Mouse (Mus musculus) left cerebral cortex, adult 2 months (tissue): ENCODE data around the gene Rapgef4. TPM values are rescaled to one million over a fixed set of nuclear protein-coding genes. Genes with fewer than 3 reads are reported as not detected.

Experiments used
- DNase-seq, 2 experiments: peaks; one replicate each; pipeline ENCODE4 v3.0.0; 2021 to 2022; ENCODE audit warnings: low spot score in 2 of 2, mixed read lengths in 1 of 2; ENCODE audit errors: extremely low spot score in 1 of 2
- H3K27ac ChIP-seq: fragments of 200-600 bp; 2 replicates; pipeline ENCODE4 v1.8.1; 2022
- H3K4me3 ChIP-seq: fragments of 200-600 bp; 2 replicates; pipeline ENCODE4 v1.8.1; 2022
- CTCF ChIP-seq: fragments of 200-600 bp; IDR thresholded peaks from 2 replicates; pipeline ENCODE4 v1.8.1; 2022; ENCODE audit warnings: antibody characterized with exemption, mild to moderate bottlenecking, moderate library complexity
- intact Hi-C: fragments of 180-260 bp; cut with DNase I; formaldehyde crosslinking; loops from one replicate; pipeline ENCODE4 v1.15.1; 2025
- total RNA-seq, 2 experiments: library from RNA; stranded (reverse); gene quantifications; 2 replicates each; pipeline ENCODE4 v1.2.3; 2021

Rapgef4 gene
- total RNA-seq, 2 experiments from 2014 or later: 442 to 451 TPM

DNA sequence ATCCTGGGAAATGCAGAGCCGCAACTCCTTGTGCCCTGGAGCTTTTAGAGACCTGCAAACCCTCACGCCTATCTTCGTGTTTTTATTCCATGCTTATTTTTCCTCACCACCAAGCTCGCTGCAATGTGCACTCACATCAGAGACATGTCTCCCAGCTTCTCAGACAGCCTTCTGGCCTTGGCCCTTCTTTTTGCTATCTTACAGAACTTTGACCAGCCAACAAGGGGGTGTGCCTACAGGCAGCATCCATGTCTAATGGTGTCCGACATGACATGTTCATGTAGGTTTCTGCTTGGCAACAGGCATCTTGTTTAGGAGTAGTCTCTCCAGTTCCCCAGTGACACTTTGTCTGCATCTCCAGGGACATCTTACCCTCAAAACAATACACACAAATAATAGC is 56.3 kb downstream of the Rapgef4 start:
- no peak for TF ChIP-seq CTCF
- H3K4me3 ChIP-seq: no peak overlapping the region
- H3K27ac ChIP-seq: no peak overlapping the region
- intact Hi-C loops: loop anchor here (5.0 kb wide), 5 partner anchors 140 to 1240 kb away; no protein-coding TSS in a partner anchor
- DNase-seq: no peak

- TF ChIP-seq CTCF: peak; percentile 92
- Histone ChIP-seq H3K27ac (peak overlapping the region; percentile 50; the same call in 1 of the 2 replicates), H3K4me3 (no peak overlapping the region)
- peak; percentile 81 to 88 for DNase-seq
- intact Hi-C loops: loop anchor here (1.0 to 5.0 kb wide), 6 partner anchors 111 to 1239 kb away; no protein-coding TSS in a partner anchor
Observed at GRCm38 (mm10) chr2:72038235-72038634, 57.2 kb downstream of the Rapgef4 start.

GRCm38 (mm10) chr2:72038651-72039251 is 57.7 kb downstream of the Rapgef4 start:
- H3K4me3 ChIP-seq: no peak overlapping the region
- no peak for TF ChIP-seq CTCF
- H3K27ac ChIP-seq: peak overlapping the region; percentile 50; the same call in 1 of the 2 replicates
- DNase-seq: no peak
- intact Hi-C loops: loop anchor here (1.0 to 5.0 kb wide), 6 partner anchors 111 to 1239 kb away; no protein-coding TSS in a partner anchor

GRCm38 (mm10) chr2:72039522-72040045 is 58.5 kb downstream of the Rapgef4 start:
- no peak overlapping the region for H3K27ac ChIP-seq

GRCm38 (mm10) chr2:72041087-72041486 is 60.0 kb downstream of the Rapgef4 start:
- Histone ChIP-seq H3K4me3 (no peak overlapping the region), H3K27ac (no peak overlapping the region)
- intact Hi-C loops: no loop called here
- no peak for DNase-seq
- TF ChIP-seq CTCF: no peak

More at GRCm38 (mm10) chr2:72039522-72040045, 58.5 kb downstream of the Rapgef4 start:
- no peak for DNase-seq
- H3K4me3 ChIP-seq: no peak overlapping the region
- intact Hi-C loops: loop anchor here (5.0 kb wide), 5 partner anchors 142 to 1238 kb away; no protein-coding TSS in a partner anchor
- no peak for TF ChIP-seq CTCF

GRCm38 (mm10) chr2:72042093-72042492 is 61.1 kb downstream of the Rapgef4 start:
- peak; percentile 29 for TF ChIP-seq CTCF
- H3K27ac ChIP-seq: no peak overlapping the region
- intact Hi-C loops: no loop called here
- DNase-seq: no peak
- H3K4me3 ChIP-seq: no peak overlapping the region

DNA sequence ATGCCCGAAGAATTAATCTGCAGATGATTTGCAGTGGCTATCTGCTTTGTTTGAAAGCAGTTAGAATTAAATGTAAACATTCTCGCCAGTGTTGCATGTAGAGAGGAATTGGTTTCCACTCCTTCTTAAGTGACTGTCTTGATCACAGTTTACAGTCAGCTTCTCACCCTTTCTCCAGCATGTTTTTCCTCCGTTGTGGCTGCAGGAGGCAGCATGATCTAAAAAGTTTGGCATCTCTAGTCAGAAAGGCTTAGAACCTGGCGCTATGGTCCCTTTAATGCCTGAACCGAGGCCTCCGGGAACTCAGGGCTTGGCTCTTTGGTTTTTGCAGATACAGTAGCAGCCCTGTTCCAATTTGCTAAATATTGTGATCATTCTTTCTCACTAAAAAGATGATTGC is 63.2 kb downstream of the Rapgef4 start:
- intact Hi-C loops: no loop called here
- TF ChIP-seq CTCF: peak; percentile 49
- no peak overlapping the region for H3K4me3 ChIP-seq
- DNase-seq: no peak
- H3K27ac ChIP-seq: no peak overlapping the region

DNA sequence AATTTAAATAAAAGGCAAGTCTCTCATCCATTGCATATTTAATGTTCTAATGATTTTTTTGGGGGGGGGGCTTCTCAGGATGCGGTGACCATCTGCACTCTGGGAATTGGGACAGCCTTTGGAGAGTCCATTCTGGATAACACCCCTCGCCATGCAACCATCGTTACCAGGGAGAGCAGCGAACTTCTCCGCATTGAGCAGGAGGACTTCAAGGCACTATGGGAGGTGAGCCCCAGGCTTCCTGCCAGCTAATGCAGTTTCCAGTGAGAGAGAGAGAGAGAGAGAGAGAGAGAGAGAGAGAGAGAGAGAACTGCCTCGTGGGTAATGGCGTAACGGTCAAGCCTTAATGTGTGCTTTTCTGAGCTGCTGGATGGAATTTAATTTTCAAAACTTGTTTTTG is 64.0 kb downstream of the Rapgef4 start:
- Histone ChIP-seq H3K27ac (no peak overlapping the region), H3K4me3 (no peak overlapping the region)
- no peak for DNase-seq
- intact Hi-C loops: no loop called here
- TF ChIP-seq CTCF: no peak

- no peak for DNase-seq
- no peak for TF ChIP-seq CTCF
- intact Hi-C loops: no loop called here
- Histone ChIP-seq H3K27ac (no peak overlapping the region), H3K4me3 (no peak overlapping the region)
Observed at GRCm38 (mm10) chr2:72045659-72046058, 64.6 kb downstream of the Rapgef4 start.

DNA sequence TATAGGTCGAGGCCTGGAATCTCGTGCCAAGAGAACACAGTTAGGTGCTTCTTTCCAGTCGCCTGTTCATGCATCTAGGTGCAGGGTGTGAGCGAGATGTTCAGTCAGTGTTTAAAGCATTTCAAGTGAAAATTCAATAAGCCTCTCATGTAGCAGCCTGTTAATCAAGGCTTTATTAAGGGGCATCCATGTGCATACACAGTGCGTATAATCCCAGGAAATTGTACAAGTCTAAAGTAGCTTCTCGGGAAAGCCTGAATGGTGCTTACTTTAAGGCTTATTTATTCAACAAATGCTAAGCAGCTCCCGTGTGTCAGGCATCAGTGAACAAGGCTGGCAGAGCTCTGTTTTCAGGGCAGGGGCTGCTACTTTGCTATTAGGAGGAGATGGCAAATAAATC is 69.4 kb downstream of the Rapgef4 start:
- Histone ChIP-seq H3K4me3 (no peak overlapping the region), H3K27ac (no peak overlapping the region)
- no peak for DNase-seq
- intact Hi-C loops: no loop called here
- no peak for TF ChIP-seq CTCF

GRCm38 (mm10) chr2:72054280-72054679 is 73.2 kb downstream of the Rapgef4 start:
- peak overlapping the region; percentile 74 for H3K27ac ChIP-seq
- no peak for TF ChIP-seq CTCF
- peak overlapping the region; percentile 34 for H3K4me3 ChIP-seq
- intact Hi-C loops: no loop called here
- no peak for DNase-seq

DNA sequence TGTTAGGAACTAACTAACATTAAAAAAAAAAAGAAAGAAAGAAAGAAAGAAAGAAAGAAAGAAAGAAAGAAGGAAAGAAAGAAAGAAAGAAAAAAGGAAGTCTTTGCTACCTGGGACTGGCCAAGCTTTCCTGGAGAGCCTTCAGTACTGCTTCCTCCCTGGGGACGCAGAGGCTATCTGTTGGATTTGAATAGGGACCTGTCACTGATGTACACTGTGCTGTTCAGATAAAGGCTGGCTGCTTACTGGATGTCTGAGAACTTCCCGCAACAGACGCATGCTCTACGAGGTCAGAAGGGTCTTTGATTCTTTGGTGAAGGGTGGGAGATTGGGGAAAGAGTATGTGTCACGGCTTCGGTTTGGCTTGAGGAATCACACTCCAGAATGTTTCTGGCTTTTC is 73.7 kb downstream of the Rapgef4 start:
- Histone ChIP-seq H3K27ac (peak overlapping the region; percentile 74; the same call in 1 of the 2 replicates), H3K4me3 (peak overlapping the region; percentile 34)
- intact Hi-C loops: no loop called here
- DNase-seq: no peak
- no peak for TF ChIP-seq CTCF

DNA sequence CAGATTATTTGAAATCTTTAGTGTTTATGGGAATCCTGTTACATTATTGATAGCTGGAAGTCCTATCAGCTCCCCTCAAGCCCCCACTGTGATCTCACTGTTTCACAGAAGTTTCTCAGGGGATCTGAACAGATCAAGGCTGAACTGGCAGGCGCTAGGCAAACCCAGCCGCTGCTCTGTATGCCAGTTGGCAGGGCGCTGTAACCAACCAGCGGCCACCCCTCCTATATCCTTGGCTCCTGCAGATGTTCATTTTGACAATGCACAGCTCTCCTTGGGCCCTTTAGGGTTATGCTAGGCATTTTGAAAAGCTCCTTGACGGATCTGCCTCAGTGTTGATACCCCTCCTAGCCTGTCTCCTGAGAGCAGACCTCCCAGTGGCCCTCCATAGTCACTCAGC is 74.4 kb downstream of the Rapgef4 start:
- no peak for TF ChIP-seq CTCF
- intact Hi-C loops: no loop called here
- no peak for DNase-seq
- H3K4me3 ChIP-seq: peak overlapping the region; percentile 34
- H3K27ac ChIP-seq: peak overlapping the region; percentile 60; the same call in 1 of the 2 replicates
